Mouse (Mus musculus) liver, embryonic 16.5 days (tissue): ENCODE results near the gene Rchy1. TPM values are rescaled to one million over a fixed set of nuclear protein-coding genes. Genes with fewer than 3 reads are reported as not detected.
"Not testable (repeated sequence)": the region's sequence is repeated elsewhere in the genome, so short reads cannot be mapped to it uniquely, and the experiment has no call there.

Experiments
- ATAC-seq: fragments of 200-750 bp; cut with Nextera tagmentation; 2 replicates; pipeline ENCODE4 v1.8.0; 2017; ENCODE audit warnings: low read depth, mild to moderate bottlenecking, moderate number of reproducible peaks, moderate library complexity
- H3K27ac ChIP-seq: fragments of 300-500 bp; sonication (generic); 2 replicates; pipeline ENCODE4 v1.5.1; 2014; ENCODE audit warnings: mild to moderate bottlenecking, low read length
- H3K27me3 ChIP-seq: fragments of 300-500 bp; sonication (generic); 2 replicates; pipeline ENCODE4 v1.6.1; 2014; ENCODE audit warnings: low read depth, low read length, mixed read lengths; ENCODE audit not compliant: control insufficient read depth, insufficient read depth
- H3K36me3 ChIP-seq: fragments of 300-500 bp; sonication (generic); 2 replicates; pipeline ENCODE4 v1.6.1; 2014; ENCODE audit warnings: mild to moderate bottlenecking; ENCODE audit not compliant: control insufficient read depth, insufficient read depth
- H3K4me1 ChIP-seq: fragments of 300-500 bp; sonication (generic); 2 replicates; pipeline ENCODE4 v1.6.1; 2014; ENCODE audit warnings: low read depth, low read length, mixed read lengths; ENCODE audit not compliant: control insufficient read depth
- H3K4me2 ChIP-seq: fragments of 300-500 bp; sonication (generic); 2 replicates; pipeline ENCODE4 v1.6.1; 2014; ENCODE audit warnings: low read depth, low read length, mixed read lengths
- H3K4me3 ChIP-seq: fragments of 300-500 bp; sonication (generic); 2 replicates; pipeline ENCODE4 v1.5.1; 2014; ENCODE audit warnings: low read depth, mild to moderate bottlenecking, low read length
- H3K9ac ChIP-seq: fragments of 300-500 bp; sonication (generic); 2 replicates; pipeline ENCODE4 v1.6.1; 2014; ENCODE audit warnings: low read depth, low read length
- H3K9me3 ChIP-seq: fragments of 300-500 bp; sonication (generic); replicated peaks from 2 replicates; pipeline ENCODE4 v1.6.1; 2016; ENCODE audit warnings: low read length; ENCODE audit not compliant: control insufficient read depth
- WGBS: fragments of 180-500 bp; shearing (Covaris S2); extraction: QIAGEN DNeasy Blood & Tissue Kit; methylation state at CpG from one replicate; pipeline ENCODE4 v1.1.7; 2014; ENCODE audit not compliant: insufficient replicate concordance; 5-methylcytosine and 5-hydroxymethylcytosine counted together
- polyA plus RNA-seq: library from polyadenylated mRNA; unstranded; fragments of >200 nt; fragmentation: Nextera tagmentation; extraction: Ambion mirVana; gene quantifications from 2 replicates; pipeline ENCODE4 v1.2.1, GENCODE M21; 2015

Rchy1 gene
- polyA plus RNA-seq, 1 experiment from 2014 or later = 29.3 TPM

- ATAC-seq = no peak
- peaks cover 35% of the 10 kb centered on the region for H3K36me3 ChIP-seq
- H3K27ac ChIP-seq = no peak overlapping the region
- no peak overlapping the region for H3K9ac ChIP-seq
- 94% methylated on average over 4 of the region's 4 CpGs for WGBS
- no peaks in the 10 kb centered on the region for H3K9me3 ChIP-seq
- H3K4me2 ChIP-seq = no peak overlapping the region
- no peaks in the 10 kb centered on the region for H3K27me3 ChIP-seq
- H3K4me1 ChIP-seq = no peaks in the 10 kb centered on the region
- H3K4me3 ChIP-seq = no peak overlapping the region
These were observed 15.9 kb downstream of the Rchy1 start for GRCm38 (mm10) chr5:91947008-91947407.

GRCm38 (mm10) chr5:91945609-91946008, 17.3 kb downstream of the Rchy1 start:
- not testable (repeated sequence) for H3K4me2 ChIP-seq, H3K27ac ChIP-seq, H3K27me3 ChIP-seq, H3K9ac ChIP-seq, H3K4me1 ChIP-seq, ATAC-seq, H3K9me3 ChIP-seq, H3K4me3 ChIP-seq
- 90% methylated on average over 1 of the region's 1 CpGs for WGBS
- peaks cover 31% of the 10 kb centered on the region for H3K36me3 ChIP-seq

GRCm38 (mm10) chr5:91913231-91913630, 49.6 kb downstream of the Rchy1 start:
- no peak overlapping the region for H3K9ac ChIP-seq
- no peak overlapping the region for H3K4me2 ChIP-seq
- no peaks in the 10 kb centered on the region for H3K9me3 ChIP-seq
- no peak overlapping the region for H3K27ac ChIP-seq
- no peaks in the 10 kb centered on the region for H3K27me3 ChIP-seq
- H3K4me3 ChIP-seq = no peak overlapping the region
- WGBS = 75% methylated on average over 2 of the region's 2 CpGs
- no peaks in the 10 kb centered on the region for H3K4me1 ChIP-seq
- ATAC-seq = no peak
- H3K36me3 ChIP-seq = no peaks in the 10 kb centered on the region

GRCm38 (mm10) chr5:91911384-91912106, 51.3 kb downstream of the Rchy1 start:
- no peaks in the 10 kb centered on the region for H3K9me3 ChIP-seq
- H3K4me3 ChIP-seq = no peak overlapping the region
- H3K4me1 ChIP-seq = no peaks in the 10 kb centered on the region
- H3K27ac ChIP-seq = no peak overlapping the region
- no peak overlapping the region for H3K4me2 ChIP-seq
- no peak overlapping the region for H3K9ac ChIP-seq
- H3K36me3 ChIP-seq = no peaks in the 10 kb centered on the region
- no peak for ATAC-seq
- H3K27me3 ChIP-seq = no peaks in the 10 kb centered on the region
- WGBS = 70% methylated on average over 13 of the region's 13 CpGs

GRCm38 (mm10) chr5:91910616-91911015, 52.3 kb downstream of the Rchy1 start:
- Histone ChIP-seq H3K9ac (no peak overlapping the region), H3K27me3 (no peaks in the 10 kb centered on the region), H3K27ac (no peak overlapping the region), H3K36me3 (no peaks in the 10 kb centered on the region), H3K4me3 (no peak overlapping the region), H3K4me2 (no peak overlapping the region), H3K9me3 (no peaks in the 10 kb centered on the region), H3K4me1 (no peaks in the 10 kb centered on the region)
- 71% methylated on average over 4 of the region's 4 CpGs for WGBS
- no peak for ATAC-seq

- Histone ChIP-seq H3K9ac (no peak overlapping the region), H3K27ac (no peak overlapping the region), H3K9me3 (no peaks in the 10 kb centered on the region), H3K4me1 (no peaks in the 10 kb centered on the region), H3K36me3 (no peaks in the 10 kb centered on the region), H3K4me2 (no peak overlapping the region), H3K27me3 (no peaks in the 10 kb centered on the region), H3K4me3 (no peak overlapping the region)
- ATAC-seq = no peak
- WGBS = 55% methylated on average over 10 of the region's 10 CpGs
These were observed 53.8 kb downstream of the Rchy1 start for GRCm38 (mm10) chr5:91909010-91909620.

Other genes with a start within 250 kb of the Rchy1 start
- gene Odaph, start 24.4 kb upstream of the Rchy1 start, polyA plus RNA-seq = not detected in 2 replicates
- gene Cdkl2, start 80.8 kb upstream of the Rchy1 start, polyA plus RNA-seq = 0.18 and 0.31 TPM in 2 replicates
- 40.0 and 40.4 TPM in 2 replicates for gene G3bp2, start 120.7 kb upstream of the Rchy1 start, polyA plus RNA-seq
- gene Uso1, start 174.9 kb upstream of the Rchy1 start, polyA plus RNA-seq = 19.3 and 19.4 TPM in 2 replicates